Mouse (Mus musculus): ENCODE measurements around the gene Mat2a. TPM values are rescaled to one million over a fixed set of nuclear protein-coding genes. Genes with fewer than 3 reads are reported as not detected.

Gene Mat2a
- total RNA-seq, 2 experiments from 2014 or later, result 186 to 194 TPM

- DNase-seq (ENCODE audit: extremely low spot score in 1 of 2, low spot score in 2 of 2), result no peak
- no peak overlapping the region for H3K4me3 ChIP-seq
- intact Hi-C loops (cut with DNase I), result no loop called here
Measured at GRCm38 (mm10) chr6:72388266-72388665, 51.1 kb downstream of the Mat2a start.

GRCm38 (mm10) chr6:72387816-72388215 lies 51.5 kb downstream of the Mat2a start:
- DNase-seq (ENCODE audit: extremely low spot score in 1 of 2, low spot score in 2 of 2), result no peak
- H3K27ac ChIP-seq, result no peak overlapping the region
- intact Hi-C loops (cut with DNase I), result no loop called here
- no peak overlapping the region for H3K4me3 ChIP-seq
- TF ChIP-seq CTCF (IDR thresholded peaks at IDR 0.05), result no peak

More at GRCm38 (mm10) chr6:72388266-72388665, 51.1 kb downstream of the Mat2a start:
- no peak for TF ChIP-seq CTCF (IDR thresholded peaks at IDR 0.05)
- H3K27ac ChIP-seq, result no peak overlapping the region

- intact Hi-C loops (cut with DNase I), result no loop called here
- DNase-seq (ENCODE audit: extremely low spot score in 1 of 2, low spot score in 2 of 2), result no peak
- H3K4me3 ChIP-seq, result no peak overlapping the region
- no peak for TF ChIP-seq CTCF (IDR thresholded peaks at IDR 0.05)
- H3K27ac ChIP-seq, result no peak overlapping the region
Measured at GRCm38 (mm10) chr6:72386561-72386960, 52.8 kb downstream of the Mat2a start.

GRCm38 (mm10) chr6:72385258-72385657 lies 54.1 kb downstream of the Mat2a start:
- Histone ChIP-seq H3K4me3 (no peak overlapping the region), H3K27ac (no peak overlapping the region)
- TF ChIP-seq CTCF (IDR thresholded peaks at IDR 0.05), result no peak
- intact Hi-C loops (cut with DNase I), result no loop called here
- no peak for DNase-seq (ENCODE audit: extremely low spot score in 1 of 2, low spot score in 2 of 2)

- intact Hi-C loops (cut with DNase I), result no loop called here
- H3K27ac ChIP-seq, result no peak overlapping the region
- DNase-seq (ENCODE audit: extremely low spot score in 1 of 2, low spot score in 2 of 2), result no peak
- TF ChIP-seq CTCF (IDR thresholded peaks at IDR 0.05), result no peak
- no peak overlapping the region for H3K4me3 ChIP-seq
Measured at GRCm38 (mm10) chr6:72383952-72384351, 55.4 kb downstream of the Mat2a start.

- no peak for DNase-seq (ENCODE audit: extremely low spot score in 1 of 2, low spot score in 2 of 2)
- no peak overlapping the region for H3K27ac ChIP-seq
- H3K4me3 ChIP-seq, result no peak overlapping the region
- intact Hi-C loops (cut with DNase I), result no loop called here
- TF ChIP-seq CTCF (IDR thresholded peaks at IDR 0.05), result no peak
Measured at GRCm38 (mm10) chr6:72383142-72383820, 56.1 kb downstream of the Mat2a start.

Other genes starting within 250 kb of the Mat2a start
- gene Atoh8, start 204.0 kb downstream of the Mat2a start, total RNA-seq (2021), result 1 to 10 TPM; 1.5 to 1.9 TPM
- gene Sftpb, start 134.9 kb downstream of the Mat2a start, total RNA-seq (2021), result not detected
- 10 to 100 TPM; 31.8 to 35.5 TPM for gene Usp39, start 94.4 kb downstream of the Mat2a start, total RNA-seq (2021)
- gene 0610030E20Rik, start 92.2 kb downstream of the Mat2a start, total RNA-seq (2021), result 10 to 100 TPM; 17.3 to 17.7 TPM
- gene Tmem150a, start 84.1 kb downstream of the Mat2a start, total RNA-seq (2021), result 1 to 10 TPM; 8.0 to 9.7 TPM
- 10 to 100 TPM; 75.7 to 75.9 TPM for gene Rnf181, start 72.6 kb downstream of the Mat2a start, total RNA-seq (2021)
- 1 to 10 TPM; 6.3 to 6.8 TPM for gene Vamp5, start 59.1 kb downstream of the Mat2a start, total RNA-seq (2021)
- gene Vamp8, start 48.9 kb downstream of the Mat2a start, total RNA-seq (2021), result 10 to 100 TPM; 11.7 to 15.4 TPM
- 10 to 100 TPM; 25.7 to 26.9 TPM for gene Ggcx, start 25.2 kb downstream of the Mat2a start, total RNA-seq (2021)
- gene Sh2d6, start 82.1 kb upstream of the Mat2a start, total RNA-seq (2021), result under 1 TPM; 0.28 to 0.48 TPM
- gene Capg, start 104.8 kb upstream of the Mat2a start, total RNA-seq (2021), result 1 to 10 TPM; 2.3 to 2.6 TPM
- 10 to 100 TPM; 19.1 to 21.3 TPM for gene Elmod3, start 158.9 kb upstream of the Mat2a start, total RNA-seq (2021)
- 10 to 100 TPM; 46.3 to 50.3 TPM for gene Retsat, start 158.9 kb upstream of the Mat2a start, total RNA-seq (2021)
- gene Tgoln1, start 177.4 kb upstream of the Mat2a start, total RNA-seq (2021), result 10 to 100 TPM; 95.1 to 95.5 TPM

Measured in left cerebral cortex, adult 2 months (tissue).